Mouse (Mus musculus) adrenal gland (tissue): ENCODE measurements around the gene Dync1li1.
"Not testable (repeated sequence)": the region's sequence is repeated elsewhere in the genome, so short reads cannot be mapped to it uniquely, and the experiment has no call there.

Source experiments
- intact Hi-C: fragments of 180-260 bp; cut with DNase I; formaldehyde crosslinking; loops from one replicate; pipeline ENCODE4 v1.15.1; 2025

Dync1li1 gene

DNA sequence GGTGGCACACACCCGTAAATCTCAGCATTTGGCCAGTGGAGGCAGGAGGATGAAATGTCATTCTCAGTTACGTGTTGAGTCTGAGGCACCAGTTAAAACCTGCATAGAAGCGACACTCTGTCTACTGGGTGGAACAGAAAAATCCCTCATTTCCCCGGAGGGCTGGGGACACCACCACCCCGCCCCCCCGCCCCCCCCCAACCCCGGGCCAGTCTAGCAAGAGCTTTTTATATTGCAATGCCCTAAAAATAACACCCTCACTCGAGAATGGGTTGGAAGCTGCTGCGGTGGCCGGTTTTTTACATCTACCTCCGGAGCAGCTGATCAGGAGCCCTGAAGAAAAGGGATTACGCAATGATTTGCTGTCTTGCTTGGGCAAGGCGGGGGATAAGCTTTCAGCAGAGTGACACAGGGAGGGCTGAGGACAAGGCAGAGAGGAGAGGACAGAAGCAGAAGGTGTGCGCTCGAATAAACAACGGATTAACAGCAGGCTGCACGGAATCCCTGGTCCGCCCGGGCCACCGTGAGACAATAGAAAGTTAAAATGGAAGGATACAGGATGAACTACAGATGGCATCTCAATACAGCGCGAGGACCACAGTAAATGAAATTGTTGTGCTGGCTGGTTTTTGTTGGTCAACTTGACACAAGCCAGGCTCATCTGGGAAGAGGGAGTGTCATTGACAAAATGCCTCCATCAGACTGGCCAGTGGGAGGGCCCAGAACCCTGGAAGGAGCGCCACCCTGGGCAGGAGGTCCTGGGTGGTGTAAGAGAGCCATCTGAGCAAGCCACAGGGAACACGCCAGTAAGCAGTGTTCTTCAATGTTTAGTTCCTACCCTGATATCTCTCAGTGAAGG, 15.7 kb upstream of the Dync1li1 start:
- intact Hi-C loops = no loop called here

DNA sequence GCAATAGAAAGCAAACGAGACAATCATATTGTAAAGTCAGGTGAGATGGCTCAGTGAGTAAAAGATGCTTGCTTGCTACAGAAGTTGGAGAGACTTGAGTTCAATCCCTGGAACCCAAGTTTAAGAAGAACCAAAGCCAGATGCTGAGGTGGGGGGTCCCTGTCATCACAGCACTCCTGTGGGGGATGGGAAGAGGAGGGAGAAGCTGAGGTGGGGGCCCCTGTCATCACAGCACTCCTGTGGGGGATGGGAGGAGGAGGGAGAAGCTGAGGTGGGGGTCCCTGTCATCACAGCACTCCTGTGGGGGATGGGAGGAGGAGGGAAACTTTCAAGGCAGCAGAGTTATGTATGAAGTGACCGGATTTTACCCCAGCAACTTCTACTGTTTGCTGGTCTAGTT, 15.0 kb upstream of the Dync1li1 start:
- intact Hi-C loops = no loop called here

DNA sequence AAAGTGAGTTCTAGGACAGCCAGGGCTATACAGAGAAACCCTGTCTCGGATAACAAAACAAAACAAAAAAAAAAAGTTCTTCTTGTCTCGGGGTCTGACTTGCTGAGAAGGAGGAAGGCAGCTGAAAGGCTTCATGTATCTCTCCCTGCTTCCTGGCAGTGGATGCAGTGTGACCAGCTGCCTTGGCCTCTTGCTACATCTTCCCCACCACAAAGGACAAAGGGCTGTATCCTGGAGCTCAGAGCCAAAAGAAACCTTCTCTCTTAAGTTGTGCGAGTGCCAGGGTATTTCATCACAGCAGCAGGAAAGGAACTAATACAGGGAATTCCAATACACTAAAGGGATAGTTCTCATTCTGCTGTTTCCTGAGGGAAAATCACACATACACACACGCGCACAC, 10.0 kb upstream of the Dync1li1 start:
- intact Hi-C loops = no loop called here

DNA sequence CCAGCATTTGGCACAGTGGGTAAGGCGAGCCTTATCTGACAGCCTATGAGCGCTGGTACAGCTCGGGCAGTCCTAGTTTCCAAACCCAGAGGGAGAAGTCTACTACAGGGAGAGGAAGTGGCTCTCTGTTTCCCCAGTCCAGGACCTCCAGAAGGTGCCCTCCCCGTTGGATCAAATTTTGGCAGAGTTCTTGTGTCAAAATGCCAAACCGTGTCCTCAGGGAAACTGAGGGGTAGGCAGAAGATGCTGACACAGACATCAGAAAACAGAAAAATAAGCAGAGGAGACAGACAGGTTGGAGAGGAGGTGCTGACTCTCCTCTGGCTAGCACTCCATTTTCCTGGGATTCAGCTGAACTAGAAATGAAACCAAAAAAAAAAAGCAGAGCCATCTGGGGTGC, 8.6 kb upstream of the Dync1li1 start:
- intact Hi-C loops = no loop called here

DNA sequence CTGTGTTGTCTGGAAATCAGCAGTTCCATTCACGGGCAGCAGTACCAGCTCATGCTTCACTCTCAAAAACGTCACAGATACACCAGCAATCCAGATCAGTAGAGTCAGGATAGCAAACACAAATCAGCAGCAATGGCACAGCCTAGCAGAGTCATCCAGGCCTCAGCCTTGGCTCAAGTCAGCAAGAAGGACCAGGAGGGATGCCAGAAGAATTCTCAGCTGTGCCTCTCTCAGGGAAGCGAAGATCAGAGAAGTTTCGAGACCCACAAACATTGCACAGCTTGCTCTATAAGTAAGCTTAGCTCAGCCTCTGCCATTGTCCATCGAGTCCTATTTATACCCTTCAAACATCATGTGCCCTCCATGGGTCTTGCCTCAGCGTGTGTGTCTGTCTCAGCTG, 8.1 kb upstream of the Dync1li1 start:
- intact Hi-C loops = no loop called here

DNA sequence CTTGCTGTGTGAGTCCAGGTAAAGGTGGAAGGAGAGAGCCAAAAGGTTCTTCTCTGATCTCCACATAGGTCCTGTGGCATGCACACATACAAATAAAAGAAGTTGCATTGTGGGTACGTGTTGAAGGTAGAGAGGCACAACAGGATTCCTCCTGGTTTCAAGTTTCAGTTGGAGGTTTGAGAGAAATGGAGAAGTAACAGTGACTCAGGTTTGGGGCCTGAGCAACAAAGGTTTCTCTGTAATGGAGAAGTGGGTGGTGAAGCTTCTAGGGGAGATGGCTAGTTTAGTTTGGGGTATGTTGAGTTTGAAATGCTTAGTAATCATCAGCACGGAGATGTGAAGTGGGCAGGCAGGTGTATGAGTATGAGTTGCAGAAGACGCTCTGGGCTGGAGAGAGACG, 6.4 kb upstream of the Dync1li1 start:
- intact Hi-C loops = no loop called here

DNA sequence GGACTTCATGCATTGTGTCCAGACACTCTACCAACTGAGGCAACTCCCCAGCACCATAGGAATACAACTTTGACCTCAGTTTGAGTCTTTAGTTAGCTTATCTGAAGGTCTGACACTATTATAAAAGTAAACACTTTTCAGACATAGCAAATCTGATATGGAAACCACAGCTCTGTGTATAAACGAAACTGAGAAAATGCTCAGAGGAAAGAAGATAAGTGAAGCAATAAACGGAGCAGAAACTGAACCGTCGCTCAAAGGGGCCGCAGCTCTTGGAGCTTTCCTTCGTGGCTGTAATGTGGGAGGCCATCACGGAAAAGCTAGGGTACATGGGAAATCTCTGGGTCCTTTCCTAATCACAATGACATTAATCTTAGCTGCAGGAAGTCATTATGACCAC, 2.3 kb upstream of the Dync1li1 start:
- intact Hi-C loops = loop anchor here (5.0 kb wide), 1 partner anchor 39 kb away; no protein-coding TSS in a partner anchor

DNA sequence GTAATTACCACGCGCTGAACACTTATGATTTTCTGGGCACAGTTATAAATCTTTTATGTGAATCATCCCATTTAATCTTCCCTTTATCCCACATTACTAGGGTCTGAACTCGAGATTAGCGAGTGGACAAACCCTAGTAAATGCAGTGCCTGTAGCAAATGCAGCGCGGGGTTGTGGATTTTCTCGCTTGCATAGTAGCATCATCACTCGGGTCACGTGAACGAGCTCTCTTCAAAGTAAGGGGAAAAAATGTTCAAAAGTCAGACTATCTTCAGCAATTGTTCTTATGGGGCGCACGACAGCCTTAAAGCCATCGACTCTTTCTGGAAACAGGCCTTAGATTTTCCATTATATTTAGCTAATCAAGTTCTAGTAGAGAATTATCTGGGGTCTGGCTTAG, 951 bp upstream of the Dync1li1 start:
- intact Hi-C loops = loop anchor here (5.0 kb wide), 1 partner anchor 40 kb away; no protein-coding TSS in a partner anchor

DNA sequence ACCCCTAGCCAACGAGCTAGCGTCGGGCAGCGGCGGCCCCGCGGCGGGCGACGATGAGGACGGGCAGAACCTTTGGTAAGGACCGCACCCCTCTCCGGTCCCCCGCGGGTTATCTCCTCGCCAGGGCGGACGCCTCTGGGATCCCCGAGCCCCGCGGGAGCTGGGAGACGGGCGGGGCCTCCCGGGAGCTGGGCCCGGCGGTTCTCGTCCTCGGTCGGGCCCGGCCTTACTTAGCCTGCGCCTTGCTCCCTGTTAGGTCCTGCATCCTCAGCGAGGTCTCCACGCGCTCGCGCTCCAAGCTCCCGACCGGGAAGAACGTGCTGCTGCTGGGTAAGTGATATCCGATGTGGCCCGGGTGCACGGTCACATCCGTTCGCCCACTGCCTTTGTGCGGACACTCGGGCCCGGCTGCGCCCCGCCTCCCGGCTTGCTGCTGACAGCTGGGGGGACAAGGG, 390 bp downstream of the Dync1li1 start:
- intact Hi-C loops = loop anchor here (5.0 kb wide), 1 partner anchor 42 kb away; no protein-coding TSS in a partner anchor

DNA sequence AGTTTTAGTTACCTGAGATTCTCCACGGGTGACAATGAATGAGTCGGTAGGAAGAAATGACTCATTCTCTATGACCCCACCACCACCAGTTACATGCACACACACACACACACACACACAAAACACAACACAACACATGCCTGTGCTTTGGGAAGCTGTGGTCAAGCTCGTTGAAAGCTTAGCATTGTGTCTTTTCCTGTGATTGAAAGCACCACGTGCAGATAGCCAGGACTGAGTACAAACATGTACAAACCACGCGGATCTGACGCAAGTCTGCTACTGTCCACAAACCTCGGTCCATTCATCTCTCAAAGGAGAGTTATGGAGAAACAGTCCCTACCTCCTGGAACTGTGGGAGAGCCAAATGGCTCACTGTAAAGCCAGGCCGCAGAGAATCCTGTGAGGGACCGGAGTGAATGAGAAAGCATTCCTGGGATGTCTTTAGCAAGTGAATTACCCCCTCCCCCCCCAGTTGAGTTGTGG, 1.6 kb downstream of the Dync1li1 start:
- intact Hi-C loops = loop anchor here (5.0 kb wide), 1 partner anchor 37 kb away; no protein-coding TSS in a partner anchor

DNA sequence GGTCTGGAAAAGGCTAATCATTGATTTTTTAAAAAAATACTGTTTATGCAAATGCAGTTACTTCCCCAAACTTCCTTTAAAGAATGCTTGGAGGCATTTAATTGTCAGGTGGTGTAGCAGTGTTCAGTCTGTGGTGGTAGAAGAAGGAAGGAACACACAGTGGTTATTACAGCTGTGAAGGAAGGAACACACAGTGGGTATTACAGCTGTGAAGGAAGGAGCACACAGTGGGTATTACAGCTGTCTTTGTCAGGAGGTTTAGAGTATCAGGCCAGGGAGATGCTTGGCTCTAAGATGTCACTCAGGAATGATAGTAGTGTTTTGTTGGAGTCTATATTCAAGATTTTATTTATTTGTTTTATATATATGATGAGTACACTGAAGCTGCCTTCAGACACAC, 2.5 kb downstream of the Dync1li1 start:
- intact Hi-C loops = loop anchor here (5.0 kb wide), 1 partner anchor 36 kb away; no protein-coding TSS in a partner anchor

DNA sequence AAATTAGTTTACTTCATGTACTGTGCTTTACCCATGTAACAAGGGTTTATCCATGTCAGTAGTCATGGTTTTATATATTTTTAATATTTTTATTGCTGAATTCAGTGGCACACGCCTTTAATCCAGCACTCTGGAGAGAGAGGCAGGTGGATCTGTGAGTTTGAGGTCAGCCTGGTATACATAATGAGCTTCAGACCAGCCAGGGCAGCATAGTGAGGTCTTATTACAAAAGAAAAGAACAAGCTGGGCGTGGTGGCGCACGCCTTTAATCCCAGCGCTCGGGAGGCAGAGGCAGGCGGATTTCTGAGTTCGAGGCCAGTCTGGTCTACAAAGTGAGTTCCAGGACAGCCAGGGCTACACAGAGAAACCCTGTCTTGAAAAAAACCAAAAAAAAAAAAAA, 7.1 kb downstream of the Dync1li1 start:
- intact Hi-C loops = not testable (repeated sequence)

DNA sequence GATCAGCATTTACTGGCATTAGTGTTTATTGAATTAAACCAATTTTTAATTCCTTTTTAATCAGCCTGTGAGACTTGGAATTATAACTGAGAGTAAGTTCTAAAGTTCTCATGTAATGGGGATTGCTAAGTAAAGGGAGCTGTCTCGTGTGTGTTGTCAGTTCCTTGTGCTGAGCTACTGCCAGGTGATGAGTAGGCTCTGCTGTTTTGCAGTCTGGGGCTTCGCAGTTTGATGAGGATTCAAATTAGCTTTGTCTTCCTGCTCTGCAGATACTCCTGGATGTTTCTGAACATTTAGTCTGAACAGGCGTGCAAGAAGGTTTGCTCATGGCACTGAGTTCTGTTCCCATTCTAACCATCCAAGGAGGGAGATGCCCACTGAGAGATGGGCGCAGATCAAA, 8.5 kb downstream of the Dync1li1 start:
- intact Hi-C loops = no loop called here

DNA sequence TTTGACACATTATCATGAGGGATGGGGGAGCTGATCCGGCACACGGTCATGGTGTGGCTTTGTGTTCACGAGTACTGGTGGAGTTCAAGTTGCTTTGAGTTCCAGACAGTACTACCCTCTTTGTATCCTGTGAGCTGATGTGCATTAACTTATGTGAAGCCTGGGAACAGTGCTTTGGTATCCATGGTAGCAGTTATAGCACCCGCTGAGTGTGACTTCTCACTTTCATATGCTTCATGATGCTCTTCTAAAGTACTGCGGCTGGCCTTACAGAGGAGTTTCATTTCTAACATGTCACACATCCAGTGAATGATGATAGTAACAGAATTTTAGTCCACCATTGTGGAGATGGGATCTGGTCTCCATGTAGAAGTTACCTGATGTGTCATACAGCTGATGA, 9.3 kb downstream of the Dync1li1 start:
- intact Hi-C loops = no loop called here

DNA sequence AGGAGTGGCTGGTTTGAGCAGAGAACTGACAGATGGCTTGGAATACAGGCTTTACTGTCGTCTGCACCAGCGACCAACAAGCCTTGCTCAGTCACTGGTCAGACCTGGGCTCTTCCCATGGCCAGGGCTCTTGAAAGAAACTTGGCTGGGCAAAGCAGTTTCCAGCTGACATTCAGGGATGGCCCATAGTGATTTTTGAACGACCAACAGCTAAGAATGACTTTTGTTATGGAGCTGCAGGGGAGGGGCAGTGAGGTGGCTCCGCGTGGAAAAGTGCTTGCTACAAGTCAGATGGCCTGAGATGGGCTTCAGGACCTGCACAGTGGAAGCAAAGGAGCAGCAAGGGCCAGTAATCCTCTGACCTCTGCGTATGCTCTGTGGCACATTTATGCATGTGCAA, 10.7 kb downstream of the Dync1li1 start:
- intact Hi-C loops = no loop called here

DNA sequence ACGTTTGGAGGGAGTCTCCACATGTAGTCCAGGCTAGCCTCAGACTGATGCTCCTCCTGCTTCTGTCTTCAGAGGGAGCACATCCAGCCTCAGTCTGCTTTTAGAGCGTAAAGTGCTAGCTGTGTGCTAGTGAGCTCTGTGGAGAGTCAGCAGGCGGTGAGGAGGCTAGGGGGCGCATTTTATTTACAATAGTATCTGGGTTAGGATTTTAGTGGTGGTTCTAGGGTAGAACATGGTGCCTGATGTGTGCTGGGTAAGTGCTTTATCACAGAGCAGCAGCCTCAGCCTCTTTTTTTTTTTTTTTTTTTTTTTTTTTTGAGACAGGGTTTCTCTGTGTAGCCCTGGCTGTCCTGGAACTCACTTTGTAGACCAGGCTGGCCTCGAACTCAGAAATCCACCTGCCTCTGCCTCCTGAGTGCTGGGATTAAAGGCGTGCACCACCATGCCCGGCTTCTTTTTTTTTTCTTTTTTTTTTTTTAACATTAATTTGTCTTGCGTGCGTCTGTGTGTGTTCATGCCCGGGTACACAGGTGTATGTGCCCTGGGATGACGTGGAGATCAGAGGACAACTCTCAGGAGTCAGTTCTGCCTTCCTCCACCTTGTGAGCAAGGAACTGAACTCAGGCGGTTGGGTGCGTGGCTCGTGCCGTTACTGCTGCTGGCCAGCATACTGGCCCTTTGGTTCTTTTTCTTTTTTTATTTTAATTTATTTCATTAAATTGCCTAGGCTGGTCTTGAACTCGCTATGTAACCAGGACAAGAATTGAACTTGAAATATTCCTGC, 11.5 kb downstream of the Dync1li1 start:
- intact Hi-C loops = no loop called here

DNA sequence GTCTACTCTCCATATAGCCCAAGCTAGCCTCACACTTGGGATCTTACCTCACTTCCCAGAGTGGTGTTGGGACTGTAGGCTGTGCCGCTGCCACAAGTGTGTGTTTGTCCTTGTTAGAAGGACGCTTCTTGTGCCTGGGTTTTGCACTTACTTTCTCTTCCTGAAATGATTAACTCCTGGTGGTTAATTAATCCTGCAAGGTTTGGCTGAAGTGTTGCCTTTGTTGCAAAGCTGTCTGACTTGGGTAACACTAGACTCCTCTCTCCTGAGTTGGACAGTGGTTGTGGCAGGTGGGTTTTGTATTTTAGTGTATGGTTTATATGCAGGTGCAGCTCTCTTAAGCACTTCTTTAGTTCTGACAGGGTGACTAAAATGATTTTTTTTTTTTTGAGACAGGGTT, 12.4 kb downstream of the Dync1li1 start:
- intact Hi-C loops = no loop called here

DNA sequence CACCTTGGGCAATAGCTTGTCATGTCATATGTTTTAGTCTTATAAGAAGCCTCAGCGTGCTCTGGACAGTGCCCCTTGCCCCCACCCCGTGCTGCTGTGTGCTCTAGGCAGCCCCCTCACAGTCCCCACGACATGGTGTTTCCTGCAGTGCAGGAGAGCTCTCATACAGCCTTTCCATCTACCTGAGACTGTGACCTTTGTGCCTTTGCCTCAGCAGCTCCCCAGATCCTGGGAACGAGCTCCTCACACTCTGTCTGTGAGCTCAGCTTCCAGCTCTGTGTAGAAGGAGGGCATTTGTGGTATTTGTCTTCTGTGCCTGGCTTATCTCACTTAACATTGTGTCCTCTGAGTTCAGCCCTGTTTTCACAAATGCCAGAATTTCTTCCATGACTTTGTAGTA, 13.3 kb downstream of the Dync1li1 start:
- intact Hi-C loops = no loop called here

DNA sequence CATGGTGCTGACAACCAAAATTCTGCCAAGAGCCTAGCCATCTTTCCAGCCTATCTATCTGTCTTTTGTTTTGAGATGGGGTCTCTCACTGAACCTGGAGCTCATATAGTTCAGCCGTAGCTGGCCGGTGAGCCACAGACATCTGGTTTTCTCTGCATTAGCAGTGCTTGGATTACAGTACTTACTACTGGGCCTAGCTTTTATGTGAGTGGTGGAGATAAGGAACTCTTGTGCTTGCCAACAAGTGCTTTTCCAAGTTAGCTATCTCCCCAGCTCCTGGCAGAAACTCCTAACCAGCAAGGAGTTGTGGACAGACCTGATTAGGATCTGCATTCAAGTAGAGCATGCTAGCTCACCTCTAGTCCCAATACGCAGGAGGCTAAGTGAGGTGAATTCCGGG, 19.2 kb downstream of the Dync1li1 start:
- intact Hi-C loops = no loop called here

DNA sequence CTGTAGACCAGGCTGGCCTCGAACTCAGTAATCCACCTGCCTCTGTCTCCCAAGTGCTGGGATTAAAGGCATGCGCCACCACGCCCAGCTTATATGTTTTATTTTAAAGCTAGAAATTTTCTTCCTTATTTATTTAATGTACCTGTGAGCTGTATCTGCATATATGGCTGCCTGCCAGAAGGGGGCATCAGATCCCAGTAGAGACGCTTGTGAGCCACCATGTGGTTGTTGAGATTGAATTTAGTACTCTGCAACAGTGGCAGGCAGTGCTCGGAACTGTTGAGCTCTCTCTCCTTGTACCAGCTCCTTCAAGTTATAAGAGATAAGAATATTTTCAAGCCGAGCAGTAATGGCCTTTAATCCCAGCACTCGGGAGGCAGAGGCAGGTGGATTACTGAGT, 21.8 kb downstream of the Dync1li1 start:
- intact Hi-C loops = no loop called here

DNA sequence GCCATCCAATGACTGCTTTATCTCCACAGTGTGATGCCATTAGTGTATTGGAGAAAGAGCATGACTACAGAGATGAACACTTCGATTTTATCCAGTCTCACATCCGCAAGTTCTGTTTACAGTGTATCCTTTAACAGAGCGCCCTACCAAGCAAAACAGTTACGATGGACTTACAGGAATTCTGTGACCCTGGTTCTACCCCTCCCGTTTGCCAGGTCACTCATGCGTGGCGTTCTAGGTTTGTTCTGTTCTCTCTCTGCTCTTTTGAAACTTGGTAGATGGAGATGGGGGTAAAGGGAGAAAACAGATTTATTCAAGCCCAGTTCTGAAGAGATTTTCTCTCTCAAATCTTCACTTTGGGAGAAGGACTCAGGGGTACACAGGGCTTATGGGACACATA, 24.9 kb downstream of the Dync1li1 start:
- intact Hi-C loops = no loop called here

DNA sequence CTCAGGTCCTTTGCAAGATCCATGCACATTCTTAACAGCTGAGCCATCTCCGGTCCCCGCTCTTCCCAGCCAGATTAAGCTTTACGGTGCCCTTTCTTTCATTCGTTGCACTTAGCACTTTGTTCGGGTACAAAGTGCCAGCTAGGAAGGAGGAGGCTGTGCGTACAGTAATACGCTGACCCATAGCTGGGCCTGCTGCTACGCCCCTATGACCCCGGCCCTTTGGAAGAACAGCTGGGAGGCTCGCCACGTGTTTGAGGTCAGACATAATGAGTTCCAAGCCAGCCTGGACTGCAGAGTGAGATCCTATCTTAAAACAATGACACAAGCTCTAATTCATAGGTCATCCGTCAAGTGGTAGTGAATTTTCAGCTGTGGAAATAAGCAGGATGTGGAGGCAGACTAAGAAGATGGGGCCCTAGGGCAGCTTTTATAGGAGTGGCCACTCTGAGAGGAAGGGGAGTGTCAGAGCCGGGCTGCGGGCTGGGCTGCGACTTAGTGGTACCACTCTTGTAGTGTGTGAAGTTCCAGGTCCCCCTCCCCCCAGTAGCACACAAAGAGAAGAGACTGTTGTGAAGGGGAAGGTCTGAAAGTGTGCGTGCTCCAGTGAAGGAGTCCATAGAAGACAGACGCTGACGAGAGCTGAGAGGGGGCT, 28.2 kb downstream of the Dync1li1 start:
- intact Hi-C loops = no loop called here
